Mouse (Mus musculus): ENCODE measurements at regions not wholly inside any gene's neighbourhood (a gene's known extent, or its start where the extent isn't known, plus 50 kb on each side); places are given as distances from the start of the nearest gene placed in this dataset.

DNA sequence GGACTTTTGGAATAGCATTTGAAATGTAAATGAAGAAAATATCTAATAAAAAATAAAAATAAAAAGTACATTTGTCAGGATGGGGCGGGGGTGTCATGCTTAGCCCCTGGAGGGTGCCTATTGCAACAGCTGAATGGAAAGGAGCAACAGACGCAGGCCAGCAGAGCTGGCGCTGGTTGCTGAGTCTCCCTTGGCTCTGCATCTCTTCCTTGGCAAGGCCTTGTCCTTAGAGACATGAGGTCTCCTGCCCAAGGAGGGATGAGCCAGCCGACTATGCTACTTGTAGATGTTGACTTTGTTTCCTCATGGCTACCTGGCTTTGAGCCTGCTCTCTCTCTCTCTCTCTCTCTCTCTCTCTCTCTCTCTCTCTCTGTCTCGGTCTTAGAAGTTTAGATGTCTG lies 166.4 kb downstream of the Opa1 start:
- no peaks in the 10 kb centered on the region for H3K4me1 ChIP-seq (ENCODE audit: control insufficient read depth, insufficient read depth, low read length)
- TF ChIP-seq CTCF (IDR thresholded peaks at IDR 0.05; ENCODE audit: control insufficient read depth, insufficient read depth, insufficient replicate concordance, low read depth, low read length): no peak
- TF ChIP-seq POLR2A (IDR thresholded peaks at IDR 0.05; ENCODE audit: control insufficient read depth, low read depth, low read length): no peak
- H3K36me3 ChIP-seq (ENCODE audit: control insufficient read depth, insufficient read depth, low read length): no peaks in the 10 kb centered on the region
- no peak overlapping the region for H3K4me3 ChIP-seq (ENCODE audit: control insufficient read depth, low read depth, low read length)
- H3K27me3 ChIP-seq (ENCODE audit: control insufficient read depth, insufficient read depth, low read length): no peaks in the 10 kb centered on the region
- no peak overlapping the region for H3K27ac ChIP-seq (ENCODE audit: control insufficient read depth, insufficient read depth, low read depth, low read length)

DNA sequence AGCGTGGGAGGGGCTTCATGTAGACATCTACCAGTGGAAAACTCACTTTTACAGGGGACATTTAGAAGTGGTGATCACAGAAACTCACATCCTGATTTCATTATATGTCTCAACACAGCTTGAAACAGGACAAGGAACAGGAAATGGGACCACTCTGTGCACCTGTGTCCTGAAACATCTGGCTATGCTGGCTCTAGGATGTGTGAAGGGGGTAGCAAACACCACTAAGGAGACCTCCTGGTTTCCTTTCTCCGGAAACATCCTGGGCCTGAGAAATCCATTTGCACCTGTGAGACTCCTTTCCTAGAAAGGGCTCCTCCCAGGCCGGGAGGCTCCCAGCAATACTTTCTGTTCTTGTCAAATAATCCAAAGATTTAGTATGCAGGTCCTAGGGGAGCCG lies 167.1 kb downstream of the Opa1 start:
- no peaks in the 10 kb centered on the region for H3K27me3 ChIP-seq (ENCODE audit: control insufficient read depth, insufficient read depth, low read length)
- H3K4me3 ChIP-seq (ENCODE audit: control insufficient read depth, low read depth, low read length): no peak overlapping the region
- no peak for TF ChIP-seq POLR2A (IDR thresholded peaks at IDR 0.05; ENCODE audit: control insufficient read depth, low read depth, low read length)
- no peak for TF ChIP-seq CTCF (IDR thresholded peaks at IDR 0.05; ENCODE audit: control insufficient read depth, insufficient read depth, insufficient replicate concordance, low read depth, low read length)
- no peaks in the 10 kb centered on the region for H3K36me3 ChIP-seq (ENCODE audit: control insufficient read depth, insufficient read depth, low read length)
- no peaks in the 10 kb centered on the region for H3K4me1 ChIP-seq (ENCODE audit: control insufficient read depth, insufficient read depth, low read length)
- no peak overlapping the region for H3K27ac ChIP-seq (ENCODE audit: control insufficient read depth, insufficient read depth, low read depth, low read length)

DNA sequence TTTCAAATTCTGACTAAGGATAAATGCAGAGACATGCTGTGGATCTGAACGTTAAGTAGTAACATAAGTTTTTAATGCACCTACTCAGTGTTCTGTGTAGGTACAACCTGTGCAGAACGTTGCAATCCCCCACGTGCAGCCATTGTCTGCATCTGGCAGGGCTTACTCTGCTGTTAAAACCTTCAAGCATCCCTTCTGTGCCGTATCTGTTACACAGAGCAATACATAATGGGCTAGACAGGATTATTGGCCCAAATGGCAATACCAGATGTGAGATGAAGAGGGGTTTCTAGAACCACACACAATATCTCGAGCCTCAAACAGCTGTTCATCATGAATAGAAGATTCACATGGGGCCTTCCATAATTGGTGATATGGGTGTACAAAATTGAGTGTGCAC lies 170.0 kb downstream of the Opa1 start:
- no peaks in the 10 kb centered on the region for H3K27me3 ChIP-seq (ENCODE audit: control insufficient read depth, insufficient read depth, low read length)

DNA sequence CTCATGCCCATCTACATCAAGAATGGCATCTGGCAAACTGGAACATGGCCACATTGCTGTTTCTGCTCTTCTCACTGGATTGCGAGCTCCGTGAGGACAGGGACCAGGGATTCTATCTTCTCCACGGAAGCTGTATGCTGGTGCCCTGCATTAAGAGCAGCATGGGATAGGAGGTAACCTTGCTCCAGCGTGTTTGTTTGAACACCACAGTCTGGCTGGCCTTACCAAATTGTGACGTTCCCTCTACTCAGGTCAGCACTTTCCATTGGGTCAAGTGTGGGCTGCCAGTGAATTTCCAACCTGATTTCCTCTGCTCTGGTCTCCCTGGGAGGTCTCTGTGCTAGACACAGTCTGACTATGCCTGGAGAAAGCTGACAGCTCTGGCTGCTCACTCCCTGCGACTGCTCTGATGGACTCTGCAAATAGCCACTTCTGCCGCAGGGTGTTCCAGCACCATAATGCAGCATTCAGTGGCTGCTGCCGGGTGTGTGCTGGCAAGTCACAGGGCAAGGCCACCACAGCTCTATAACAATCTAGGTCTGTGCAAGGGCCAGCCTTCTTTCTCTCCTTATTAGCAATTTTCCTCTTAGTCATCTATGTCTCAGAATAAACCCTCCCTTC lies 175.6 kb downstream of the Opa1 start:
- no peaks in the 10 kb centered on the region for H3K27me3 ChIP-seq (ENCODE audit: control insufficient read depth, insufficient read depth, low read length)
- TF ChIP-seq CTCF (IDR thresholded peaks at IDR 0.05; ENCODE audit: control insufficient read depth, insufficient read depth, insufficient replicate concordance, low read depth, low read length): no peak
- no peak for TF ChIP-seq POLR2A (IDR thresholded peaks at IDR 0.05; ENCODE audit: control insufficient read depth, low read depth, low read length)

More for the DNA sequence above, 170.0 kb downstream of the Opa1 start:
- H3K4me1 ChIP-seq (ENCODE audit: control insufficient read depth, insufficient read depth, low read length): no peaks in the 10 kb centered on the region
- no peaks in the 10 kb centered on the region for H3K36me3 ChIP-seq (ENCODE audit: control insufficient read depth, insufficient read depth, low read length)
- H3K27ac ChIP-seq (ENCODE audit: control insufficient read depth, insufficient read depth, low read depth, low read length): no peak overlapping the region
- TF ChIP-seq CTCF (IDR thresholded peaks at IDR 0.05; ENCODE audit: control insufficient read depth, insufficient read depth, insufficient replicate concordance, low read depth, low read length) (no peak), POLR2A (IDR thresholded peaks at IDR 0.05; ENCODE audit: control insufficient read depth, low read depth, low read length) (no peak)
- no peak overlapping the region for H3K4me3 ChIP-seq (ENCODE audit: control insufficient read depth, low read depth, low read length)

DNA sequence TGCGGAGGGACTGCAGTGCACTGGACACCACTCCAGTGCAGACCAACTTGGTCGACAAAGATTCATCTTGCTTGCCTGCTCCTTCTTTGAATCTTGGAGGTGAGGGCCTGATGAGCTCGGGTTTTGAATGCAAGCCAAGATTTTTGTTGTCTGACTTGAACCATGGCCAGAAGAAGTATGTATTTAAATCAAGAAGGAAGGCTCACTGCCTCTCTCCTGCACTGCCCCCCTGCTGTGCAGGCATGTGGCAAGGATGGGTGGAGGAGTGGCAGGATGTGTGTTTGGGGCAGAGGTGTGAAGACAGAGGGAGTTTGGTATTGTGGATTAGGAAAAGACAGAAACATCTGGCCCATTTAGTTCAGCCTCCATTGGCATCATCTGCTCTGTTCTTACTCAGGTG lies 179.1 kb downstream of the Opa1 start:
- no peak for TF ChIP-seq POLR2A (IDR thresholded peaks at IDR 0.05; ENCODE audit: control insufficient read depth, low read depth, low read length)
- no peak for TF ChIP-seq CTCF (IDR thresholded peaks at IDR 0.05; ENCODE audit: control insufficient read depth, insufficient read depth, insufficient replicate concordance, low read depth, low read length)
- Histone ChIP-seq H3K4me3 (ENCODE audit: control insufficient read depth, low read depth, low read length) (no peak overlapping the region), H3K36me3 (ENCODE audit: control insufficient read depth, insufficient read depth, low read length) (no peaks in the 10 kb centered on the region), H3K27ac (ENCODE audit: control insufficient read depth, insufficient read depth, low read depth, low read length) (no peak overlapping the region), H3K27me3 (ENCODE audit: control insufficient read depth, insufficient read depth, low read length) (no peaks in the 10 kb centered on the region), H3K4me1 (ENCODE audit: control insufficient read depth, insufficient read depth, low read length) (no peaks in the 10 kb centered on the region)

More for the DNA sequence above, 175.6 kb downstream of the Opa1 start:
- H3K27ac ChIP-seq (ENCODE audit: control insufficient read depth, insufficient read depth, low read depth, low read length): no peak overlapping the region
- H3K4me1 ChIP-seq (ENCODE audit: control insufficient read depth, insufficient read depth, low read length): no peaks in the 10 kb centered on the region
- no peaks in the 10 kb centered on the region for H3K36me3 ChIP-seq (ENCODE audit: control insufficient read depth, insufficient read depth, low read length)
- H3K4me3 ChIP-seq (ENCODE audit: control insufficient read depth, low read depth, low read length): no peak overlapping the region

DNA sequence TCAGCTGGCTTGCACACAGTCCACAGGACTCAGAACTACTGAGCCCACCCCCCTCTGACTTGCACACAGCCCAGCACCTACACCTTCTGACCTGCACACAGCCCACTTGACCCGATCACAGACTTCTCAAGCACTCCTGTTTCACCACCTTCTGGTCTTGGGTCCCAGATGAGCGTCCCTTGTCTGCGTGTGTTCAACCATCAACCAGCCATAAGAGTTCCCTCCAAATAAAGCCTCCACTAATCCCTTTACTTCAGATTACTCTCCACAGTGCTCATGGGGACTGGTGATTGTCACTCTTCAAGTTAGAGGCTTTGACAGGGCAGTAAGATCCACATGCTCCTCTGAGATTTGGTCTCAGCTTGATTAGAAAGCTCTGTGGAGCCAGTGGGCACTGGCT lies 180.3 kb downstream of the Opa1 start:
- no peak for TF ChIP-seq CTCF (IDR thresholded peaks at IDR 0.05; ENCODE audit: control insufficient read depth, insufficient read depth, insufficient replicate concordance, low read depth, low read length)
- no peak for TF ChIP-seq POLR2A (IDR thresholded peaks at IDR 0.05; ENCODE audit: control insufficient read depth, low read depth, low read length)
- no peaks in the 10 kb centered on the region for H3K4me1 ChIP-seq (ENCODE audit: control insufficient read depth, insufficient read depth, low read length)
- H3K27ac ChIP-seq (ENCODE audit: control insufficient read depth, insufficient read depth, low read depth, low read length): no peak overlapping the region
- H3K36me3 ChIP-seq (ENCODE audit: control insufficient read depth, insufficient read depth, low read length): no peaks in the 10 kb centered on the region
- H3K27me3 ChIP-seq (ENCODE audit: control insufficient read depth, insufficient read depth, low read length): no peaks in the 10 kb centered on the region
- no peak overlapping the region for H3K4me3 ChIP-seq (ENCODE audit: control insufficient read depth, low read depth, low read length)

DNA sequence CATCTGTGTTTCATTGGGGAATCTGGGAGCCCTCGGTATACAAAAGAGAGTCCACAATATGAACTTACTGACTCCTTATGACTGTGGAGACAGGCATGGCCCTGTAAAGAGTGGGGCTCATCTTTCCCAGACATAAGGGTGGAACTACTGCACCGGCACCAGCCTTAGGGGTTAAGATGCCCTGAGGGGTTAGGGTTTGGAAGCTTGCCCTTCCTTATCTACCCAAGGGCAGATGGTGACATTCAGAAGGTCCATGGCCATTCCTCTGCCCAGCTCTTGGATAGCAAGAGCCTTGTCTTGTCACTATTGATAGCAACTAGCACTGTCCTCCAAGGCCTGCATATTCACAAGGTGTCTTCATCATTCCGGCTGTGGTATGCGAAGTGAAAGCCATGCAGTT lies 181.5 kb downstream of the Opa1 start:
- H3K36me3 ChIP-seq (ENCODE audit: control insufficient read depth, insufficient read depth, low read length): no peaks in the 10 kb centered on the region
- TF ChIP-seq POLR2A (IDR thresholded peaks at IDR 0.05; ENCODE audit: control insufficient read depth, low read depth, low read length): no peak
- no peak for TF ChIP-seq CTCF (IDR thresholded peaks at IDR 0.05; ENCODE audit: control insufficient read depth, insufficient read depth, insufficient replicate concordance, low read depth, low read length)
- no peak overlapping the region for H3K4me3 ChIP-seq (ENCODE audit: control insufficient read depth, low read depth, low read length)
- no peaks in the 10 kb centered on the region for H3K27me3 ChIP-seq (ENCODE audit: control insufficient read depth, insufficient read depth, low read length)
- no peak overlapping the region for H3K27ac ChIP-seq (ENCODE audit: control insufficient read depth, insufficient read depth, low read depth, low read length)
- H3K4me1 ChIP-seq (ENCODE audit: control insufficient read depth, insufficient read depth, low read length): no peaks in the 10 kb centered on the region
